Mouse (Mus musculus) ovary, postnatal 14 days (tissue): Measurements from ENCODE around the gene Sh2d6.
"Not testable (repeated sequence)": the region's sequence is repeated elsewhere in the genome, so short reads cannot be mapped to it uniquely, and the experiment has no call there.

Source experiments
- DNase-seq: peaks from one replicate; pipeline ENCODE4 v3.0.0; 2022; ENCODE audit warnings: low spot score

The Sh2d6 gene

GRCm38 (mm10) chr6:72535165-72535564, 13.7 kb upstream of the Sh2d6 start:
- peak; percentile 82 for DNase-seq

GRCm38 (mm10) chr6:72534035-72534809, 12.7 kb upstream of the Sh2d6 start:
- DNase-seq, result peak; percentile 68

GRCm38 (mm10) chr6:72533555-72533954, 12.0 kb upstream of the Sh2d6 start:
- DNase-seq, result not testable (repeated sequence)

- DNase-seq, result no peak
Observed at GRCm38 (mm10) chr6:72532580-72532979, 11.1 kb upstream of the Sh2d6 start.

GRCm38 (mm10) chr6:72528410-72529151, 7.1 kb upstream of the Sh2d6 start:
- no peak for DNase-seq

GRCm38 (mm10) chr6:72527070-72527469, 5.6 kb upstream of the Sh2d6 start:
- no peak for DNase-seq

DNA sequence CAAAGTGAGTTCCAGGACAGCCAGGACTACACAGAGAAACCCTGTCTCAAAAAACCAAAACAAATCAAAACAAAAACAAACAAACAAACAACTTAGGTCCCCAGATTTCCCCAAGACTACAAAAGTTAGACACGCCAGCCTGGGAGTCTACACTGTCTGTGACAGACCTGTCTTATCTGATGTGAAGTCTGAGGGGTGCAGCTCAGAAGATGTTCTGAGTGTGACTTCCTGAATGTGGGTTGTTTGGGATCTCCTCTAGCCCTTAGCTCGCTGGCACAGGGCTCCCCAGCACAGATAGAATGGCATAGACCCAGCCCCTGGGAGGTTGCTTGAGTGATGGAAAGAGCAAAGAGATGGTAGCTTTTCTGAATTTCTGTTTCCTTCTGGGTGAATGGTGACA, 2.7 kb upstream of the Sh2d6 start:
- no peak for DNase-seq

GRCm38 (mm10) chr6:72523222-72523621, 1.7 kb upstream of the Sh2d6 start:
- no peak for DNase-seq

GRCm38 (mm10) chr6:72522288-72522687, 781 bp upstream of the Sh2d6 start:
- DNase-seq, result no peak

GRCm38 (mm10) chr6:72520904-72521303, 603 bp downstream of the Sh2d6 start:
- DNase-seq, result no peak

- no peak for DNase-seq
Observed at GRCm38 (mm10) chr6:72519892-72520663, 1.4 kb downstream of the Sh2d6 start.

DNA sequence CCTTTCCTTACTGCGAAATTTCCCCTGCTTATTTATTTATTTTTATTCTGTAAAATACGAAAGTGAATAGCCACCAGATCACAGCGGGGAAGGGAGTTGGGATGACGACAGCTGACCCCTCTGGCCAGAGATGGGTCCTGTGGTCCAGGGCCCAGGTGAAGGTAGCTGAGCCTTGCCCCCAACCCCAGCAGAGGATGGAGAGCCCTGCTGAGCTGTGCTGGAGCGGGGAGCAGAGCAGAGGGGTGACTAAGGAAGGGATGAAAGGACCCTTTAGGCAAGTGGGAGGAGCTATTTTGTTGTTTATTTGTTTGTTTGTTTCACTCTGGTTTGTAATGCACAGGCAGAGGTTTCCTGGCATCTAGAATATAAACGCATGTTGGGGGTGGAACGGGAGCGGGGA, 2.2 kb downstream of the Sh2d6 start:
- DNase-seq, result no peak

DNA sequence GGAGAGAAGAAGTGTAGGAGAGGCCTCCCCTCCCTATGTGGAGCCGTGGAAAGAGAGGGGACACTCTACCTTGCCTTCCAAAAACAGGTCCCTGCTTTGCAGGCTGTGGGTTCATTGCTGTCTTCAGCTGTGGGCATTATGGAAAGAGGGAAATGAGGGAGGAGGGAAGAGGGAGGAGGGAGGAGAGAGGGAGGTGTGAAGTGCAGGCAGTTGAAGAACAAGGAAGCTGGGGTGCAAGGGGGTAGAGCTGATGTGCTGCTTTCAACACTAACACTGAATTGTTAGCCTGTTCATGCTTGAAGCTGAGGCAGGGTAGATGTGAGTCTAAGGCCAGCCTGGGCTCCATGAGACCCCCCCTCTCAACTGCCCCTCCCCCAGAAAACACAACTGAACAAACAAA, 2.7 kb downstream of the Sh2d6 start:
- no peak for DNase-seq

- DNase-seq, result no peak
Observed at GRCm38 (mm10) chr6:72515644-72516043, 5.9 kb downstream of the Sh2d6 start.

- no peak for DNase-seq
Observed at GRCm38 (mm10) chr6:72513071-72513440, 8.5 kb downstream of the Sh2d6 start.

GRCm38 (mm10) chr6:72512386-72513070, 9.0 kb downstream of the Sh2d6 start:
- peak; percentile 75 for DNase-seq

GRCm38 (mm10) chr6:72510686-72511421, 10.7 kb downstream of the Sh2d6 start:
- no peak for DNase-seq

- DNase-seq, result no peak
Observed at GRCm38 (mm10) chr6:72509872-72510435, 11.6 kb downstream of the Sh2d6 start.

DNA sequence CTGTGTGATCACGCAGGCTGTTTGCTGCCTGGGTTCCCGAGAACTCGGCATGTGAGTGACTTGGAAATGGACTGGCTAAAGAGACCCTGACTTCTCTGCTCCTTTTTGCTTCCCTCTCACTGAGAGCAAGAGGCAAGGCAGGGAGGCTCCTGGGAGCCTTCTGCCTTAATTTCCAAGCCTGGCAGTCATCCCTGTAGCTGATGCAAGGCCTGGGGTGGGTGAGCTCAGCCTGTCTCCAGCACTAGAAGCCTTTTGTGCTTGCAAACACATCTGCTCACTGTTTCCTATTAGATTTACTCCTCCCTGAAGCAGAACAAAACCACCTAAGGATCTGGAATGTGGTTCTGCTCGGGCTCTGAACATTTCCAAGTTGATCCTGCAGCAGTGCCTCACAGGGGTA, 12.9 kb downstream of the Sh2d6 start:
- no peak for DNase-seq

GRCm38 (mm10) chr6:72506104-72506503, 15.4 kb downstream of the Sh2d6 start:
- DNase-seq, result no peak

DNA sequence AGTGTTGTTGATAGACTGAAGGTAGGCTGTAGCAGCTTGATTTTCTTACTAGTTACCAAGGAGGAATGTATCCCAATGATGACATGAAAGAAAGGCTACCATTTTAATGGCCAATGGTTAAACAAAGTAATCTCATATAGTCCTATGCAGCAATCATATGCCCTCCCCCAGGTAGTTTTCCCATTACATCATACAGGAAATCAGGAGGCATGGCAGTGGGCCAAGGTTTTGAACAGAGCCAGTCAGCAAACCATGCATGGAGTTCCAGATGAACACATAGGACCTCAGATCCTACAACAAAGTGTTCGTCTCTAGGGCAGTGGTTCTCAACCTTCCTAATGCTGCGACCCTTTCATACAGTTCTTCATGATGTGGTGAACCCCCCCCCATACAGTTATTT, 17.6 kb downstream of the Sh2d6 start:
- peak; percentile 45 for DNase-seq
